Mouse (Mus musculus) spleen, adult 18-20 months (tissue): ENCODE measurements around the gene 1500009C09Rik.
A peak's percentile ranks its signal among the peaks of the same experiment; 100 is the strongest.

ENCODE experiments used
- DNase-seq, 2 experiments: peaks; one replicate each; pipeline ENCODE4 v3.0.0; 2022; ENCODE audit warnings: mixed read lengths in 2 of 2

1500009C09Rik gene

GRCm38 (mm10) chr15:82255944-82256383 lies 3.8 kb downstream of the 1500009C09Rik start:
- DNase-seq: no peak

GRCm38 (mm10) chr15:82259510-82259909 lies 7.3 kb downstream of the 1500009C09Rik start:
- DNase-seq: peak; percentile 39 to 80

GRCm38 (mm10) chr15:82266356-82266755 lies 14.2 kb downstream of the 1500009C09Rik start:
- peak in 1 of 2 experiments; percentile 69 for DNase-seq

GRCm38 (mm10) chr15:82268185-82268584 lies 16.0 kb downstream of the 1500009C09Rik start:
- no peak for DNase-seq

GRCm38 (mm10) chr15:82268783-82269182 lies 16.6 kb downstream of the 1500009C09Rik start:
- no peak for DNase-seq

- peak; percentile 23 to 61 for DNase-seq
Observed at GRCm38 (mm10) chr15:82271201-82271600, 19.0 kb downstream of the 1500009C09Rik start.

- DNase-seq: no peak
Observed at GRCm38 (mm10) chr15:82272295-82272694, 20.1 kb downstream of the 1500009C09Rik start.

GRCm38 (mm10) chr15:82274593-82274926 lies 22.4 kb downstream of the 1500009C09Rik start, which contains the start of gene Sept3:
Gene Sept3, plus strand, starts transcription at chr15:82274893.
- DNase-seq: no peak

GRCm38 (mm10) chr15:82274927-82275901 lies 23.0 kb downstream of the 1500009C09Rik start:
- DNase-seq: no peak

- no peak for DNase-seq
Observed at GRCm38 (mm10) chr15:82277591-82277990, 25.4 kb downstream of the 1500009C09Rik start.

- DNase-seq: no peak
Observed at GRCm38 (mm10) chr15:82280638-82281037, 28.4 kb downstream of the 1500009C09Rik start.

- DNase-seq: no peak
Observed at GRCm38 (mm10) chr15:82286157-82286556, 34.0 kb downstream of the 1500009C09Rik start.

GRCm38 (mm10) chr15:82290252-82290651 lies 38.1 kb downstream of the 1500009C09Rik start:
- no peak for DNase-seq

- no peak for DNase-seq
Observed at GRCm38 (mm10) chr15:82292851-82293250, 40.7 kb downstream of the 1500009C09Rik start.

GRCm38 (mm10) chr15:82293271-82293711 lies 41.1 kb downstream of the 1500009C09Rik start:
- no peak for DNase-seq

GRCm38 (mm10) chr15:82294059-82294458 lies 41.9 kb downstream of the 1500009C09Rik start:
- DNase-seq: no peak

- no peak for DNase-seq
Observed at GRCm38 (mm10) chr15:82298764-82299561, 46.8 kb downstream of the 1500009C09Rik start, which contains the start of gene Wbp2nl. Gene Wbp2nl, plus strand, starts transcription at chr15:82298954.

GRCm38 (mm10) chr15:82307107-82307506 lies 54.9 kb downstream of the 1500009C09Rik start:
- DNase-seq: no peak

GRCm38 (mm10) chr15:82308416-82308815 lies 56.2 kb downstream of the 1500009C09Rik start:
- DNase-seq: no peak
